In the genomic region with DNA sequence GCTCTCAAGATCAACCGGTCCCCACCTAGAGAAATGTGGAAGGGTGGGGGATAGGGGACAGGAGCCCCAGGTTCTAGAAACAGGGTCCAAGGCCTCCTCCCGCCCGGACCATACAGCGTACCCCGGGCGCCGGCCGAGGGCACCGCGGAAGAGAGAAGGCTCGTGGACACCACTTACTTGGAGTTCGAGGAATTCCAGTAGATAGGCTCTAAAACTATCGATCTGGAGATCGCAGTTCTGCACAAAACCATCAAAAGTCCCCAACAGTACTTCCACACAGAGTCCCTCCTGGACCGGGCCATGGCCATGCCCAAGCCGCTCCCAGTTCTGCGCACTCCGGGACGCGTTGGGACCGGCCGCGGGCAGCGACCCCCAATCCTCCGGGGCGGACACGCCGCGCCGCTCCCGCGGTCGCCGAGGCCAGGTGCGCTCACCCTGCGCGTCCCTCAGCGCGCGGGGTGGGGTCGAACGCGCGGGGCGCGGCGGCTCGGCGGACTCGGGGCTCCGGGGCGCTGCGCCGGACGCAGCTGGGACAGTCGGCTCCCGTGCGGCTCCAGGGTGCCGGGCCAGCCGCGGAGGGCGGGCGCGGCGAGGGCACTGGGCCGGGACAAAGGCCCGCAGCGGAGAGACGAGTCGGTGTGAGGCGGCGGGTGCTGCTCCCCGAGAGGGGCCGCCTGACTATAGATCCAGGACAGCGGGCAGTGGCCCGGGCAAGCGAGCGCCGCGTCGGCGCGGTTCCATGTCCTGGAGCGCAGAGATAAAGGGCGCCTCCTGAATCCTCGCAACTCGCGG, we compare ENCODE assay signal across 8 mouse cellular contexts. TPM values are rescaled to one million over a fixed set of nuclear protein-coding genes. Genes with fewer than 3 reads are reported as not detected.
DNase-seq lines count a peak whose midpoint lies in the region; ATAC-seq and TF ChIP-seq lines count a peak whose summit lies in the region.

No protein-coding gene starts in this region.

- H3K4me3 ChIP-seq in forebrain, embryonic 11.5 days (ENCODE audit: low read depth, low read length): peak overlapping the region; percentile 80
- peak overlapping the region; percentile 95 for H3K4me3 ChIP-seq in limb, embryonic 10.5 days
- peak overlapping the region; percentile 99 for H3K4me3 ChIP-seq in neural tube, embryonic 12.5 days

- intact Hi-C loops in left cerebral cortex, postnatal 4 days (cut with DNase I): loop anchor here (5.0 kb wide), 2 partner anchors 332 to 527 kb away; no protein-coding TSS in a partner anchor
- intact Hi-C loops in left cerebral cortex, postnatal 10 days (cut with DNase I): loop anchor here (2.0 kb wide), 1 partner anchor 332 kb away; no protein-coding TSS in a partner anchor

- ATAC-seq in Patski: peak; percentile 17
- peak; percentile 9 for ATAC-seq in forebrain, embryonic 11.5 days (replicated peaks; ENCODE audit: low FRiP score)
- ATAC-seq in neural tube, embryonic 12.5 days (ENCODE audit: low FRiP score, low read depth): peak; percentile 46

- no peaks in the 10 kb centered on the region for H3K9me3 ChIP-seq in forebrain, embryonic 11.5 days (ENCODE audit: control insufficient read depth, low read length)
- no peaks in the 10 kb centered on the region for H3K9me3 ChIP-seq in limb, embryonic 10.5 days (replicated peaks)
- H3K9me3 ChIP-seq in neural tube, embryonic 12.5 days: no peaks in the 10 kb centered on the region

- no peak for TF ChIP-seq CTCF in Patski (IDR thresholded peaks at IDR 0.05)

- in situ Hi-C loops in Patski (cut with MboI; ENCODE audit: low pct_unique_long_range_greater_than_20kb): no loop called here

- H3K9ac ChIP-seq in forebrain, embryonic 11.5 days (ENCODE audit: low read length): peak overlapping the region; percentile 91
- peak overlapping the region; percentile 98 for H3K9ac ChIP-seq in neural tube, embryonic 12.5 days

- peak overlapping the region; percentile 88 for H3K27ac ChIP-seq in forebrain, embryonic 11.5 days (ENCODE audit: low read depth, low read length)
- peak overlapping the region; percentile 97 for H3K27ac ChIP-seq in limb, embryonic 10.5 days
- peak overlapping the region; percentile 84 for H3K27ac ChIP-seq in neural tube, embryonic 12.5 days

- no peaks in the 10 kb centered on the region for H3K27me3 ChIP-seq in Patski
- H3K27me3 ChIP-seq in forebrain, embryonic 11.5 days (ENCODE audit: control insufficient read depth, insufficient read depth, low read length): no peaks in the 10 kb centered on the region
- no peaks in the 10 kb centered on the region for H3K27me3 ChIP-seq in limb, embryonic 10.5 days (ENCODE audit: low read depth, poor library complexity, severe bottlenecking)
- no peaks in the 10 kb centered on the region for H3K27me3 ChIP-seq in neural tube, embryonic 12.5 days (replicated peaks)

- WGBS in forebrain, embryonic 11.5 days: under 1% methylated on average over 86 of the region's 88 CpGs
- WGBS in limb, embryonic 10.5 days: under 1% methylated on average over 88 of the region's 88 CpGs
- under 1% methylated on average over 86 of the region's 88 CpGs for WGBS in neural tube, embryonic 12.5 days

- POLR2A ChIA-PET in Patski (lab: Charles Lee): no interaction called here

- peaks cover 1% of the 10 kb centered on the region; the same call in 1 of the 2 replicates for H3K4me1 ChIP-seq in forebrain, embryonic 11.5 days (replicated peaks; ENCODE audit: control insufficient read depth, insufficient read depth, low read length)
- peaks cover 51% of the 10 kb centered on the region for H3K4me1 ChIP-seq in limb, embryonic 10.5 days
- peaks cover 17% of the 10 kb centered on the region for H3K4me1 ChIP-seq in neural tube, embryonic 12.5 days

- H3K36me3 ChIP-seq in forebrain, embryonic 11.5 days (ENCODE audit: control insufficient read depth, insufficient read depth, low read length): no peaks in the 10 kb centered on the region; the same call in 1 of the 2 replicates
- H3K36me3 ChIP-seq in limb, embryonic 10.5 days: peaks cover 16% of the 10 kb centered on the region
- H3K36me3 ChIP-seq in neural tube, embryonic 12.5 days: no peaks in the 10 kb centered on the region

- DNase-seq in left cerebral cortex, postnatal 4 days: peak; percentile 19
- DNase-seq in left cerebral cortex, postnatal 10 days (ENCODE audit: extremely low spot score in 1 of 2, low spot score in 2 of 2): no peak
- no peak for DNase-seq in Patski (ENCODE audit: low read depth, low spot score)
- DNase-seq in forebrain, embryonic 11.5 days (ENCODE audit: low spot score): no peak
- no peak for DNase-seq in limb, embryonic 10.5 days (ENCODE audit: low spot score)
- DNase-seq in layer of hippocampus, adult 9-11 months: no peak
- no peak for DNase-seq in cerebellum, postnatal 25 days

- CTCF ChIA-PET in Patski (lab: Charles Lee): interaction anchor here (0.9 to 1.9 kb wide), 2 partner anchors 332 to 514 kb away, joined by 4 to 9 read pairs; no protein-coding TSS in a partner anchor

- H3K4me2 ChIP-seq in forebrain, embryonic 11.5 days (ENCODE audit: low read depth, low read length, severe bottlenecking): peak overlapping the region; percentile 92
- peak overlapping the region; percentile 84 for H3K4me2 ChIP-seq in neural tube, embryonic 12.5 days (replicated peaks)

RNA-seq across cellular contexts. Expression of a gene that starts 0.5 kb away (rescaled TPM):
- 100 to 1,000 TPM; 151 to 153 TPM for total RNA-seq in left cerebral cortex, postnatal 4 days (2021)
- 10 to 100 TPM; 85.8 to 98.4 TPM for total RNA-seq in left cerebral cortex, postnatal 10 days (2021)
- polyA plus RNA-seq in Patski (2021): 30.8 TPM
- 51.8 and 54.6 TPM in 2 replicates for polyA plus RNA-seq in forebrain, embryonic 11.5 days (2014; fragmentation: Nextera tagmentation; extraction: Ambion mirVana)
- polyA plus RNA-seq in limb, embryonic 10.5 days (2016; fragmentation: Nextera tagmentation; extraction: Ambion mirVana): 27.3 and 28.5 TPM in 2 replicates
- 45.5 and 50.8 TPM in 2 replicates for polyA plus RNA-seq in neural tube, embryonic 12.5 days (2016; fragmentation: Nextera tagmentation; extraction: Ambion mirVana)

RNA-seq across cellular contexts. Expression of a gene that starts 29.8 kb away (rescaled TPM):
- total RNA-seq in left cerebral cortex, postnatal 4 days (2021): 100 to 1,000 TPM; 124 to 126 TPM
- 100 to 1,000 TPM in 1 of 2 experiments, 10 to 100 TPM in 1; 96.6 to 102 TPM for total RNA-seq in left cerebral cortex, postnatal 10 days (2021)
- polyA plus RNA-seq in Patski (2021): 121 TPM
- 163 and 171 TPM in 2 replicates for polyA plus RNA-seq in forebrain, embryonic 11.5 days (2014; fragmentation: Nextera tagmentation; extraction: Ambion mirVana)
- polyA plus RNA-seq in limb, embryonic 10.5 days (2016; fragmentation: Nextera tagmentation; extraction: Ambion mirVana): 164 and 175 TPM in 2 replicates
- polyA plus RNA-seq in neural tube, embryonic 12.5 days (2016; fragmentation: Nextera tagmentation; extraction: Ambion mirVana): 197 and 204 TPM in 2 replicates
